Mouse (Mus musculus) ovary, postnatal 14 days (tissue): Measurements from ENCODE around the gene Vmn2r72.

ENCODE experiments used
- DNase-seq: peaks from one replicate; pipeline ENCODE4 v3.0.0; 2022; ENCODE audit warnings: low spot score

The Vmn2r72 gene

GRCm38 (mm10) chr7:85754997-85755396, at the start of gene Vmn2r72:
Gene Vmn2r72 (minus strand): TSS chr7:85755097.
- no peak for DNase-seq
